In the genomic region with DNA sequence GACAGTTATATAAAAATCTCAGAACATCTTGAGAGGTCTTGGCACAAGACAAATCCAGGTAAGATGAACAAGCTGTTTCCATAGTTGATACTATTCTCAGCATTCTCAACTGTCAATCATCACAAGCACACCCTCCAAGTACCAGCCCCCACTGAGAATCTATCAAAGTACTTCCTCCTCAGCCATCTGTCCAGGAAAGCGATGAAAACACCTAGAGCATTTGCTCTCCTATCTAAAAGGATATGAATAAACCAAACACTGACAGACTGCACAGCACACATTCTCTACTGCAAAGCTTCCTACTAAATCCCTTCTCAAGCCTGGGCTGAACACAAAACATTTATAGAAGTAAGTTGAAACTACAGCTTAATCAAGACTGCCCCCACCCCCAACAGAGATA, we compare ENCODE assay signal across 11 mouse cellular contexts. TPM values are rescaled to one million over a fixed set of nuclear protein-coding genes. Genes with fewer than 3 reads are reported as not detected.
A peak's percentile ranks its signal among the peaks of the same experiment; 100 is the strongest.
DNase-seq lines count a peak whose midpoint lies in the region; ATAC-seq lines count a peak whose summit lies in the region.
"Had no signal": no experiment of that assay in that cellular context is flagged by ENCODE, and none has a peak within 500 bp of the region (broad histone marks: within the 10 kb centered on the region; RNA-seq: fewer than 3 reads in every experiment).

No protein-coding gene starts in this region.

- no peak overlapping the region for H3K9ac ChIP-seq in forebrain, embryonic 15.5 days (replicated peaks)
- H3K9ac ChIP-seq in forebrain, embryonic 13.5 days: no peak overlapping the region
- H3K9ac ChIP-seq: neural tube, embryonic 13.5 days had no signal

- H3K4me1 ChIP-seq in forebrain, embryonic 15.5 days: peaks cover 44% of the 10 kb centered on the region
- peaks cover 47% of the 10 kb centered on the region for H3K4me1 ChIP-seq in forebrain, embryonic 13.5 days

- H3K4me3 ChIP-seq in forebrain, embryonic 15.5 days: no peak overlapping the region
- H3K4me3 ChIP-seq in forebrain, embryonic 13.5 days: no peak overlapping the region
- H3K4me3 ChIP-seq: neural tube, embryonic 13.5 days had no signal

- H3K4me2 ChIP-seq in forebrain, embryonic 15.5 days (replicated peaks): no peak overlapping the region
- no peak overlapping the region for H3K4me2 ChIP-seq in forebrain, embryonic 13.5 days
- H3K4me2 ChIP-seq: neural tube, embryonic 13.5 days had no signal

- H3K27me3 ChIP-seq in forebrain, embryonic 15.5 days: no peaks in the 10 kb centered on the region
- H3K27me3 ChIP-seq in forebrain, embryonic 13.5 days: no peaks in the 10 kb centered on the region
- H3K27me3 ChIP-seq: neural tube, embryonic 13.5 days had no signal

- no peaks in the 10 kb centered on the region for H3K9me3 ChIP-seq in forebrain, embryonic 15.5 days
- H3K9me3 ChIP-seq in forebrain, embryonic 13.5 days (replicated peaks): no peaks in the 10 kb centered on the region
- H3K9me3 ChIP-seq: neural tube, embryonic 13.5 days had no signal

- peak; percentile 16 for DNase-seq in right cerebral cortex, postnatal 25 days
- DNase-seq in right cerebral cortex, postnatal 10 days (ENCODE audit: low spot score in 2 of 2): no peak
- peak; percentile 68 to 78 for DNase-seq in cerebellum, postnatal 25 days
- DNase-seq in telencephalon, adult 2 months (ENCODE audit: low read depth, low spot score): peak; percentile 62
- no peak for DNase-seq in kidney, adult 11 months
- DNase-seq in gastrocnemius, postnatal 36 days: no peak
- DNase-seq: kidney, postnatal 14 days had no signal

- intact Hi-C loops in gastrocnemius, postnatal 36 days (cut with DNase I): no loop called here

- no peaks in the 10 kb centered on the region for H3K36me3 ChIP-seq in forebrain, embryonic 15.5 days
- H3K36me3 ChIP-seq in forebrain, embryonic 13.5 days (ENCODE audit: poor library complexity, severe bottlenecking): no peaks in the 10 kb centered on the region
- H3K36me3 ChIP-seq: neural tube, embryonic 13.5 days had no signal

- H3K27ac ChIP-seq in forebrain, embryonic 15.5 days (replicated peaks): peak overlapping the region; percentile 33; the same call in 1 of the 2 replicates
- no peak overlapping the region for H3K27ac ChIP-seq in forebrain, embryonic 13.5 days
- H3K27ac ChIP-seq: macrophage; neural tube, embryonic 13.5 days had no signal

- WGBS in forebrain, embryonic 15.5 days: 50% methylated on average over 1 of the region's 1 CpGs
- 41% methylated on average over 1 of the region's 1 CpGs for WGBS in forebrain, embryonic 13.5 days

- no peak for ATAC-seq in forebrain, embryonic 15.5 days (replicated peaks)
- no peak for ATAC-seq in forebrain, embryonic 13.5 days

RNA-seq across cellular contexts. Expression of gene Usp3, which starts 6.4 kb away (rescaled TPM):
- 107 and 110 TPM in 2 replicates for polyA plus RNA-seq in forebrain, embryonic 15.5 days (2015; fragmentation: Nextera tagmentation; extraction: Ambion mirVana)
- polyA plus RNA-seq in forebrain, embryonic 13.5 days (2015; fragmentation: Nextera tagmentation; extraction: Ambion mirVana): 127 and 131 TPM in 2 replicates
- total RNA-seq in gastrocnemius, postnatal 36 days (2021): 10 to 100 TPM; 13.2 to 15.4 TPM

Comparison
In these comparisons a context has a peak if more than half of its experiments do, and no peak if none do; other contexts are left out.
1. DNase-seq: peak in right cerebral cortex, postnatal 25 days (single experiment), cerebellum, postnatal 25 days (2 of 2) and telencephalon, adult 2 months (single experiment); none in right cerebral cortex, postnatal 10 days (0 of 2), kidney, adult 11 months (single experiment) and gastrocnemius, postnatal 36 days (0 of 2).